Mouse (Mus musculus) fibroblast of lung, adult 2 months (primary cell): ENCODE data around the gene Gak.
"Not testable (repeated sequence)": the region's sequence is repeated elsewhere in the genome, so short reads cannot be mapped to it uniquely, and the experiment has no call there.

ENCODE experiments used
- DNase-seq: peaks from one replicate; pipeline ENCODE4 v3.0.0-alpha.2; 2011; ENCODE audit warnings: low read depth

Gene Gak

DNA sequence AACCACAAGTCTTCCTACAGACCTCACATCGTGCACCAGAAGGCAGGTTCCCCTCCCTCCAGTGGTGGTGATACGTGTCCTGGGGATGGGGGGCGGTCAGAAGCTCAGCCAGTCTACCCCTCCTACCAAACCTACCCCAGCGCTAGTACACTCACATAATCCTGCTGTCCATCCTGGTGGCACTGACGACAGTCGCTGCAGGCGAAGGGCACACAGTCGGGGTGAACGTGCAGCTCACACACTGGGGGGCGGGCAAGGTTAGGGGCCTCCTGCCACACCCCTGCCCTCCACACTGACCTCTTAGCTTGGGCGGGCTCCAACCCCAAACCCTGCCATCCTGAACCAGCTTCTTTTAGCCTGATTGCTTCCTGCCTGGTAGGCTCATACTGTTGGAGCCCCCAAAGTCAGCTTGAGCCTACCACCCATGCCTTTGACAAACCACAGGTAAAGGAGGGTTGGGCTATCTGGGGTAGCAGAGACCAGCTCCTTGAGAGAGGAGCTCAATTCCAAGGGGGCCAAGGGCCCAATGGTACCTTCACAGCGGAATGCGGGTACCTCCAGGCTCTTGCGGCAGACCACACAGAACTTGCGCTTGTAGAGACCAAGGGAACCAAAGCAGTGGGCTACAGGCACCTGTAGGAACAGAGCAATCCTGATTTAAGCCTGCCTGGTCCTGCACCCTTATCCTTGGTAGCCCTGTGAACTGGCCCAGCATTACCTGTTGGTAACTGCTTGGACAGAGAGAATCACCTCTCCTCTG, 26.5 kb upstream of the Gak start:
- DNase-seq = no peak

GRCm38 (mm10) chr5:108655381-108655780, 25.8 kb upstream of the Gak start:
- no peak for DNase-seq

DNA sequence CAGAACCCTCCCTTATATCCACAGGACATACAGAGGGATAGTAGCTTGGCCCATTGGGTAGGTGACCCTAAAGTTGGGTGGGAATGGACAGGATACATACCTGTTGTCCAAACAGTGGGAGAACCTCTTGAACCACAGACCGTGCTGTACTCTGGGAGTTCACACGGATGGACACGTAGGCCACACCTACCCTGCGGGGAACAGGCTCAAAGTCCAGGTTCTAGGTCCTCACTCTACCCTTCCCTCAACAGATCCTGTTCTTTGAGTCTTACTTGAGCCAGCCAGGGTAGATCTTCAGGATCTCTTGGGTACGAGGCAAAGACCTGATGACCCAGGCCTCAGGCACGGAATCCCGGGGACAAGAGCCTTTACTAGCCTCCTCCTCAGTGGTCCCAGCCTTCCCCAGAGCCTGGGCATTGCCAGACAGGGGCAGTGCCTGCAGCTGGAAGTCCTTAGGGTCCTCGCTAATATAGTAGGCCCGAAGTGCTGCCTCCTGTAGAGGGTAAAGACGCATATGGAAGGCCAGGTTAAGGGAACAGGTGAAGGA, 25.0 kb upstream of the Gak start:
- no peak for DNase-seq

- DNase-seq = no peak
These were observed 23.8 kb upstream of the Gak start for GRCm38 (mm10) chr5:108653341-108653740.

GRCm38 (mm10) chr5:108651823-108652222, 22.3 kb upstream of the Gak start:
- no peak for DNase-seq

GRCm38 (mm10) chr5:108651136-108651720, 21.7 kb upstream of the Gak start:
- DNase-seq = no peak

DNA sequence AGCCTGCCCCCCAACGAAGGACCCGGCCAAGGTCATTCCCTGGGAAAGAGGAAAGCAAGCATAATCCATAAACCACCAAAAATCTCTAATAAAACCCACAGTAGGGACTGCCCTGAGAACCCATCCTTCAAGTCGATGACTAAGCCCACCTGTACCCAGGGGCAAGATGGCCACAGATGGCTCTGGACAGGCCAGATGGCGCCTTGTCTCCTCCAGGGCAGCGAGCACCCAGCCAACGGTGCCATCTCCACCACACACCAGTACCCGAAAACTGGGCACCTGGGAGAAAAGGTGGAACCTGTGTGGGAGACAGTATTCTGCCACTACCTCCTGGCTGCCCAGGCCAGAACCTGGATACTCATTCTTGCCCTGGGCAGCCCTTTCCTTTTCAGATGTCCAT, 20.8 kb upstream of the Gak start:
- no peak for DNase-seq

DNA sequence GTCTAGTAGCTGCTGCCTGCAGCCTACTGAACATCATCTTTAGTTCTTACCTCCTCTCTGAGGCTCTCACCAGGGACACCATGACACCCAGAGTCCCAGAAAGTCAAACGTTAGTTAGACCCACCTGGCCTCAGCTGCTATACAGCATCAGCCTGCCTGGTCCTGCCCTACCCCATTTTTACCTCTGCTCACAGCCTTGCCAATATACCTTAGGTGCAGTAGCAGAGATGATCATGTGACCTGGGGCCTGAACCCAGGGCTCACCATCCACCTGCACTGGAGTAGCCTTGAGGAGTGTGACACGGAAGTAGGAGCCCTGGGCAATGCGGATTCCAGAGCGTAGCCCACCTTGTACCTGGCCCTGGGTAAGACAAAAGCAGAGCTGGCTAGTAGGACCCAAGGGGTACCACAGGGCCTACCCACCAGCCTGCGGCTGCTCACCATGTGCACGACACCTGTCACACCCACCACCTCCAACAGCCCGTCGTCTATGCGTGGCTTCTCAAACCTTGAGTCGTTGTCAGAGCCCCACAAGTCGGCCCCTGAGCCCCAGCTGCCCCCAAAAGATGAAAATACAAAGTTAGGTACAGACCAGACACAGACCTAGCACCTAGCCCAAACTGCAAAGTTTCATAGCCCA, 19.5 kb upstream of the Gak start:
- DNase-seq = no peak

GRCm38 (mm10) chr5:108647820-108648465, 18.4 kb upstream of the Gak start:
- no peak for DNase-seq

DNA sequence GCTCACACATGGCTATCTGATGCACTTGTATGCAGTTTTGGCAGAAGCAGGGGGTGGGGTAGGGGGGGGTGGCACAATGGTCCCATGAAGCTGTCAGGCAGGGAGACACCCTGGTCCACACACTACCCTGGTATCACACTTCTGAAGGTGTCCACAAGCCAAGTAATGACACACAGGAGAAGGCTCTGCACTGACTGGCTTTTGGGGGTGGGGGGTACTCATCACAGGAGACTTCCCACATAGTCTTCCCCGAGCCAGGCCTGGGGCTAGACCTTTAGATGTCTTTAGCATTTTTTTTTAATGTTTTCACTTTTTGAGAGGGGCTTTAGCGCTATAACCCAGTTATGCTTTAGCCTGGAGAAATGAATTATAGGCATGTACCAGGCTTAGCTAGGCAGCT, 17.8 kb upstream of the Gak start:
- DNase-seq = no peak

- no peak for DNase-seq
These were observed 16.7 kb upstream of the Gak start for GRCm38 (mm10) chr5:108646343-108646660.

DNA sequence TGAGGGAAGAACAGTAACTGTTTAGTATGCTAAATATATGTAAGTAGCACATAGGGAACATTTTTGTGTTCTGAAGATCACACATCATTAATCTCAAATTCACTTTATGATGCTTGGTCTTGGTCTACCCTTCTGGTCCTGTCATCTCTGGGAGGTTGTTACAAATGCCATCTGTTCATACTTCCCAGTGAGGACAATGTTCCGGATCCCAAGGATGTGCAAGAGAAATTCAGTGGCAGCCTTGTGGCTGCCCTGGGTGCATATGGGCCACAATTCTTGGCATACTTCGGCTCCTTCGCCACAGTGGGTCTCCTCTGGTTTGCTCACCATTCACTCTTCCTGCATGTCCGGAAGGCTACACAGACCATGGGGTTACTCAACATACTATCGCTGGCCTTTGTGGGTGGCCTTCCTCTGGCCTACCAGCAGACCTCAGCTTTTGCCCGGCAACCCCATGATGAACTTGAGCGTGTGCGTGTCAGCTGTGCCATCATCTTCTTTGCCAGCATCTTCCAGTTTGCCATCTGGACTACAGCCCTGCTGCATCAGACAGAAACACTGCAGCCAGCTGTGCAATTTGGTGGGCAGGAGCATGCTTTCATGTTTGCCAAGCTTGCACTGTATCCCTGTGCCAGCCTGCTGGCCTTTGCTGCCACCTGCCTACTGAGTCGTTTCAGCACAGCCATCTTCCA, 16.2 kb upstream of the Gak start:
- DNase-seq = no peak

- no peak for DNase-seq
These were observed 14.1 kb upstream of the Gak start for GRCm38 (mm10) chr5:108643674-108644073.

GRCm38 (mm10) chr5:108636172-108636571, 6.6 kb upstream of the Gak start:
- DNase-seq = no peak

DNA sequence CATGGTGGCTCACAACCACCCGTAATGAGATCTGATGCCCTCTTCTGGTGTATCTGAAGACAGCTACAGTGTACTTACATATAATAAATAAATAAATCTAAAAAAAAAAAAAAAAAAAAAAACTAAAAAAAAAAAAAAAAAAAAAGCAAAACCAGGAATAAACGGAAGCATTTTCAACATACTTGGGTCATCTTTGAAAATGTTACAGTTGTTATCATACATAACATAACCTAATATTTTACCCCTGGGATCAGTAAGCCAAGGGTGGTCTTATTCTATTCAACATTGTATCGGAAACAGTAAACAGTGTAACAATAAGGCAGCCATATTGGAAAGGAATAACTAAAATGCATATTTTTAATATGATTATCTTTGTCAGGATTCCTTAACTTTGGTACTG, 4.5 kb upstream of the Gak start:
- DNase-seq = not testable (repeated sequence)

GRCm38 (mm10) chr5:108633676-108634075, 4.1 kb upstream of the Gak start:
- DNase-seq = no peak

- DNase-seq = no peak
These were observed 493 bp downstream of the Gak start for GRCm38 (mm10) chr5:108628891-108629633.

DNA sequence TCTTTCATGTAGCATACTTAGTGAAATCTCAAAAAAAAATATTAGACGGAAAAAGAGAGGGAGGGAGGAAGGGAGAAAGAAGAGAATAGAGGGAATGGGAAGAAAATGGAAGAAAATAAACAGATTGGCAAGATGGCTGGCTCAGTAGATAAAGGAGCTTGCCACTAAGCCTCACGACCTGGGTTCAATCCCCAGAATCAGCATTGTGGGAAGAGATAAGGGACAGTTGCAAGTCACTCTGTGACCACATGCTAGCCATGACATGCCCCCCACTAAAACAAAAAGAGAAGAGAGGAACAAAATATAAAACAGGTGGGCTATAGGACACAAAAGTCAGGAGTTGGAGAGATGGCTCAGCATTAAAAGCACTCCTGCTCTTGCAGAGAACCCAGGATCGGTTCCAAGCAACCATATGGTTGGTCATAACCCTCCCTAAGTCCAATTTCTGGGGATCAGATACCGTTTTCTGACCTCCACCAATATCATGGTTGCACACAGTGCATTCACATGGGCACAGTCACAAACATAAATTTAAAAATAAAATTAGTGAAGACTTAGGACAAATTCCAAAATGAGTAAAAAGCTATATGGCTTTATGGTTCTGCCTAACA, 3.4 kb downstream of the Gak start:
- DNase-seq = no peak

DNA sequence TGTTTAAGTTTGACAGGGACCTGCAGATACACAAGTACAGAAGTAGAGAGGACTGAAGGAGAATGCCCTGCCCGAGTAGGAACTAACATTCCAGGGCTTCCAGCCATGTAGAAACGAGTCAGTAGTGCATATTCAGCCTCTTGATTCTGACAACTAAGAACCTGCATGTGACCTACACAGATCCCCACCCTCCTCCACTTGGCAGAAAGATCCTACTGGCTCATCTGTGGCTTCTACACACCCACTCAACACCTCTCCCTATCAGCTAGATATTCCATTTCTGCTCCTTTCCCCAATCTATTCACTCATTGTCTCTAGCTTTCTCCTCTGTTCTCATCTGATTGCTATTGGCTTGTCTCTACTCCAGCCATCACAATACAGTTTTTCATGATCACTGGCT, 7.7 kb downstream of the Gak start:
- no peak for DNase-seq

GRCm38 (mm10) chr5:108610426-108610825, 19.1 kb downstream of the Gak start:
- DNase-seq = no peak

- DNase-seq = no peak
These were observed 27.0 kb downstream of the Gak start for GRCm38 (mm10) chr5:108602537-108602936.
